Mouse (Mus musculus) stomach, postnatal 0 days (tissue): ENCODE measurements around the gene Adgrg5. TPM values are rescaled to one million over a fixed set of nuclear protein-coding genes. Genes with fewer than 3 reads are reported as not detected.

ENCODE experiments used
- ATAC-seq: fragments of 200-750 bp; cut with Nextera tagmentation; 2 replicates; pipeline ENCODE4 v1.8.0; 2017; ENCODE audit not compliant: low FRiP score, low TSS enrichment
- DNase-seq: peaks from one replicate; pipeline ENCODE4 v3.0.0-alpha.2; 2016; ENCODE audit warnings: low spot score
- H3K27ac ChIP-seq: fragments of 300-500 bp; sonication (generic); replicated peaks from 2 replicates; pipeline ENCODE4 v1.5.1; 2014; ENCODE audit warnings: mild to moderate bottlenecking, control low read depth
- H3K27me3 ChIP-seq: fragments of 300-500 bp; sonication (generic); 2 replicates; pipeline ENCODE4 v1.6.1; 2014; ENCODE audit warnings: low read length; ENCODE audit not compliant: control insufficient read depth, insufficient read depth
- H3K36me3 ChIP-seq: fragments of 300-500 bp; sonication (generic); 2 replicates; pipeline ENCODE4 v1.6.1; 2014; ENCODE audit warnings: low read length, mixed read lengths; ENCODE audit not compliant: control insufficient read depth, insufficient read depth
- H3K4me1 ChIP-seq: fragments of 300-500 bp; sonication (generic); replicated peaks from 2 replicates; pipeline ENCODE4 v1.6.1; 2014; ENCODE audit warnings: antibody characterized with exemption; ENCODE audit not compliant: control insufficient read depth, insufficient read depth
- H3K4me2 ChIP-seq: fragments of 300-500 bp; sonication (generic); replicated peaks from 2 replicates; pipeline ENCODE4 v1.6.1; 2014; ENCODE audit warnings: low read depth, mild to moderate bottlenecking, control low read depth, moderate library complexity
- H3K4me3 ChIP-seq: fragments of 300-500 bp; sonication (generic); 2 replicates; pipeline ENCODE4 v1.5.1; 2014; ENCODE audit warnings: low read depth, low read length, control low read depth
- H3K9ac ChIP-seq: fragments of 300-500 bp; sonication (generic); 2 replicates; pipeline ENCODE4 v1.6.1; 2014; ENCODE audit warnings: mild to moderate bottlenecking, low read length, control low read depth, mixed read lengths
- H3K9me3 ChIP-seq: fragments of 300-500 bp; sonication (generic); 2 replicates; pipeline ENCODE4 v1.6.1; 2016; ENCODE audit warnings: low read length; ENCODE audit not compliant: control insufficient read depth
- CTCF ChIP-seq: IDR thresholded peaks from 2 replicates; pipeline ENCODE4 v1.5.1; 2016; ENCODE audit warnings: antibody characterized with exemption, low read depth, mild to moderate bottlenecking, moderate library complexity
- EP300 ChIP-seq: optimal IDR thresholded peaks from 2 replicates; pipeline ENCODE3; 2016; ENCODE audit warnings: antibody characterized with exemption
- WGBS: fragments of 180-500 bp; shearing (Covaris S2); extraction: QIAGEN DNeasy Blood & Tissue Kit; methylation state at CpG from one replicate; pipeline ENCODE4 v1.1.7; 2014; 5-methylcytosine and 5-hydroxymethylcytosine counted together
- polyA plus RNA-seq: library from polyadenylated mRNA; unstranded; fragments of >200 nt; fragmentation: Nextera tagmentation; extraction: Ambion mirVana; gene quantifications from 2 replicates; pipeline ENCODE4 v1.2.1, GENCODE M21; 2015

Gene Adgrg5
- polyA plus RNA-seq, 1 experiment from 2014 or later, result 0.27 TPM

DNA sequence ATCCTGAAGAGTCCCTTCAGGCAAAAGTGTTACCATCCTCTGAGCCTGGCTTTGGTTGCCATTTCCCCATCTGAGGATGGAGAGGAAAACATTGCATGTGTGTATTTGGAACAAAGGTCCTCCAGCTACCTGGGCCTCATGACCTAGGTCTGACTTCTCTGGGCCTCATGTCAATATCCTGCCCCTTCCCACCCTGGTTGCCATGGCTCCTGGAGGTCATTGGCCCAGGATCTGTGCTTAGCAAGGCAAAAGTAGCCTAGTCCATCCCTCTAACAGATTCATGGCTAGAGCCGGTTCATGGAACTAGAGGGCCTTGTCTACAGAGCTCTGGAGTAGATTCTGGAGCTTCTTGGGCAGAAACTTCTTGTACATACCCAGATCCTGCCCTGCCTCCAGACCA lies 38.7 kb downstream of the Adgrg5 start:
- no peaks in the 10 kb centered on the region for H3K4me1 ChIP-seq
- DNase-seq, result peak; percentile 45
- 69% methylated on average over 1 of the region's 1 CpGs for WGBS
- no peak for TF ChIP-seq EP300
- peak; percentile 38; the same call in 1 of the 2 replicates for ATAC-seq
- H3K4me2 ChIP-seq, result no peak overlapping the region
- no peak overlapping the region for H3K27ac ChIP-seq
- H3K9me3 ChIP-seq, result no peaks in the 10 kb centered on the region
- no peaks in the 10 kb centered on the region for H3K27me3 ChIP-seq
- H3K36me3 ChIP-seq, result no peaks in the 10 kb centered on the region
- no peak overlapping the region for H3K9ac ChIP-seq
- no peak overlapping the region for H3K4me3 ChIP-seq

DNA sequence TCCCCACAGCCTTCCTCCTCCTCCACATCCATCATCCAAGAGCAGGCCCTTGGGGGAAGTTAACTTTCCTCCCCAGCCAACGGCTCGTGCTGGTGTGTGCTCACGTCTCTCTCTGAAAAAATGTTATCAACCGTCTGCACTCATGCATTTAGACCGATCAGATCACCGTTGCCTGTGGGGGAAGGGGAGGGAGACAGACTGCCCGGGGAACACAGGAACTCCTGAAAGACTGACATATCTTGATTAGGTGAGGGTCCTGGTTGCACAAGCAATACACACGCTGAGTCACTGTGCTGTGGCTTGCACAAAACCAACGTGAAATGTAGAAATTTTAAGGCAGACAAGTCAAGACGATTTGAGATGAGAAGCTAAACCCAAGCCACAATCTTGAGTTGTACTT lies 41.3 kb downstream of the Adgrg5 start:
- Histone ChIP-seq H3K4me1 (no peaks in the 10 kb centered on the region), H3K9me3 (no peaks in the 10 kb centered on the region), H3K36me3 (no peaks in the 10 kb centered on the region), H3K27ac (no peak overlapping the region), H3K4me3 (no peak overlapping the region), H3K27me3 (no peaks in the 10 kb centered on the region), H3K9ac (no peak overlapping the region), H3K4me2 (no peak overlapping the region)
- ATAC-seq (no peak), DNase-seq (no peak)
- no peak for TF ChIP-seq CTCF
- TF ChIP-seq EP300, result no peak
- WGBS, result 20% methylated on average over 10 of the region's 10 CpGs

DNA sequence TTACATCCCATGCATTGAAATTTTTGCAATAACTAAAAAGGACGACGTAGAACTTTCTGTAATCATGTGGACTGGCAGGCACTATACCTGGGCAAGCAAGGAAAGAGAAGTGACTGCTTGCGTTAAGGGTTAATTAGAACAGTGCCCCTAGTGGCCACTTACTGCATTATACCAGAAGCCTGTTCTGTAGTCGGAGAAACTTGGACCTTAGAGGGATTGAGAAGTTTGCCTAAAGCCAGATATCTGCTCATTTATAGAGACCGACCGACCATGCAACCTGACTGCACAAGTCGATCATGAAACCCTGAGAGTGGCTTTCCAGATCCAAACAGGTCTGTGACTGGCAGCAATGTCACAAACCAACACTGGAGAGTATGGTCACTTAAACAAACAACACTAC lies 43.1 kb downstream of the Adgrg5 start:
- H3K36me3 ChIP-seq, result no peaks in the 10 kb centered on the region
- no peak overlapping the region for H3K4me3 ChIP-seq
- peak; percentile 63; the same call in 1 of the 2 replicates for ATAC-seq
- WGBS, result 18% methylated on average over 7 of the region's 7 CpGs
- H3K9me3 ChIP-seq, result no peaks in the 10 kb centered on the region
- no peaks in the 10 kb centered on the region for H3K4me1 ChIP-seq
- DNase-seq, result peak; percentile 68
- no peaks in the 10 kb centered on the region for H3K27me3 ChIP-seq
- TF ChIP-seq CTCF (peak; percentile 82), EP300 (no peak)
- no peak overlapping the region for H3K9ac ChIP-seq
- H3K27ac ChIP-seq, result peak overlapping the region; percentile 79
- no peak overlapping the region for H3K4me2 ChIP-seq

DNA sequence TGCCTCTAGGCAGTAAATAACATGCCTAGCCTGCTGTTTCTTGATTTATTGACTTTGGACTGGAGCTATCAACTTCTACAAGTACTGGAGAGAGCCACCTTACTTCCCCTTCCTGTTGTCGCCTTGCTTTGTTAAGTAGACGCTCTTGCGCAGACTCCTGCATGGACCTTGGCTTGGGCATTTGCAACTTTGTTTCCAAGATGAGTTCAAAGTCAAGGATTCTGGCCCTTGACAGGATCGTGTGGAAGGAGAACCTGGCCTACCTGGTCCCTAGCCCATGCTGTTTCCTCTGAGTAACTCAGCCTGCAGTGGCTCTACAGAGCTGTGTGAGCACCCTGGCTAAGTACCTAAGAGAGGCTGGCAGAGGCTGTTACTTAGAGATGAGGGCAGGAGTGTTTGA lies 43.6 kb downstream of the Adgrg5 start:
- no peak overlapping the region for H3K4me2 ChIP-seq
- DNase-seq, result peak; percentile 40
- no peaks in the 10 kb centered on the region for H3K4me1 ChIP-seq

DNA sequence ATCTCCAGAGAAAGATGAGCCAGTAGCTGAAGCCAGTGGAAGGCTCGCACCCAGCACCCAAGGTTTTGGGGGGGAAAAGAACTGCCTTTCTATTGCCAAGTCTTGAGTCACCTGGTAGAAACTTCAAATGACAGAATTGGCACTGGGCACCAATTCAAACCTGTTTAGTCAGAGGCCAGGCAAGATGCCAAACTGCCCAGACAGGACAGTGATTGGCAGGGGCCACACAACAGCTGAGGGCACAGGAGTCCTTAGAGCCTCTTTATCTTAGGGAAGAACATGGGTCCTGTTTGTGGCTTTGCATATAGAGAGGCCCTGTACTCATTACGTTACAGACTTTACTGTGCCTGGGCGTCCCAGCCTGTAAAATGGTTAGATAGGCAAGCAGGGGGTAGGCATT lies 44.1 kb downstream of the Adgrg5 start:
- no peaks in the 10 kb centered on the region for H3K9me3 ChIP-seq
- DNase-seq (peak; percentile 63), ATAC-seq (peak; percentile 37; the same call in 1 of the 2 replicates)
- no peaks in the 10 kb centered on the region for H3K4me1 ChIP-seq
- no peaks in the 10 kb centered on the region for H3K27me3 ChIP-seq
- no peak overlapping the region for H3K9ac ChIP-seq
- H3K4me2 ChIP-seq, result no peak overlapping the region
- no peaks in the 10 kb centered on the region for H3K36me3 ChIP-seq
- WGBS, result 77% methylated on average over 3 of the region's 3 CpGs
- no peak for TF ChIP-seq CTCF
- no peak for TF ChIP-seq EP300
- peak overlapping the region; percentile 79 for H3K27ac ChIP-seq
- no peak overlapping the region for H3K4me3 ChIP-seq

More for the DNA sequence above, 43.6 kb downstream of the Adgrg5 start:
- ATAC-seq, result peak; percentile 76
- H3K36me3 ChIP-seq, result no peaks in the 10 kb centered on the region
- H3K9me3 ChIP-seq, result no peaks in the 10 kb centered on the region
- H3K4me3 ChIP-seq, result no peak overlapping the region
- peak overlapping the region; percentile 79 for H3K27ac ChIP-seq
- no peaks in the 10 kb centered on the region for H3K27me3 ChIP-seq
- no peak overlapping the region for H3K9ac ChIP-seq
- no peak for TF ChIP-seq EP300
- no peak for TF ChIP-seq CTCF
- WGBS, result 61% methylated on average over 4 of the region's 4 CpGs

DNA sequence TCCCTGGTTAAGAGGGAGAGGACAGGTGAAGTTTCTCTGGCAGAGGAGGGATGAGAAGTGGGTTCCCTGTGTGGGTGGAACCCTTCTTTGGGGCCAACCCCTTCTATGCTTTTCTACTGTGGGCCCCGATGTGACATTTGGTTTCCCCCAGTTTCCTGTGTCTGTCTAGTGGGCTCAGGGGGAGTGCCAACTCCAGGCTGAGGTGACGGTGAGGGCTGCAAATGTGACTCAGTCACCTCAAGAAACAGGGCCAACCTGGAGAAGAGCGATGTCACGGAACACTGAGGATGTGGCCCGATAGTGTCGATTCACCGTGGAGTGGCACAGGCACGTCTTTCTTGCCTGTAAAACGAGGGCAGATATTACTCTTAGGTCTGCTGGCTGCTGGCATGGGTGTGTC lies 49.8 kb downstream of the Adgrg5 start:
- H3K4me2 ChIP-seq, result no peak overlapping the region
- no peaks in the 10 kb centered on the region for H3K9me3 ChIP-seq
- no peaks in the 10 kb centered on the region for H3K27me3 ChIP-seq
- 86% methylated on average over 9 of the region's 9 CpGs for WGBS
- ATAC-seq (no peak), DNase-seq (no peak)
- no peak overlapping the region for H3K27ac ChIP-seq
- H3K4me3 ChIP-seq, result no peak overlapping the region
- TF ChIP-seq CTCF, result no peak
- no peak for TF ChIP-seq EP300
- no peaks in the 10 kb centered on the region for H3K4me1 ChIP-seq
- no peaks in the 10 kb centered on the region for H3K36me3 ChIP-seq
- no peak overlapping the region for H3K9ac ChIP-seq
